Mouse (Mus musculus) liver, embryonic 12.5 days (tissue): ENCODE measurements around the gene Efna2. TPM values are rescaled to one million over a fixed set of nuclear protein-coding genes. Genes with fewer than 3 reads are reported as not detected.

Source experiments
- ATAC-seq: fragments of 200-750 bp; cut with Nextera tagmentation; 2 replicates; pipeline ENCODE4 v1.8.0; 2017; ENCODE audit warnings: moderate number of reproducible peaks, mild to moderate bottlenecking, moderate library complexity
- H3K27ac ChIP-seq: fragments of 300-500 bp; sonication (generic); 2 replicates; pipeline ENCODE4 v1.5.1; 2016; ENCODE audit warnings: mild to moderate bottlenecking
- H3K27me3 ChIP-seq: fragments of 300-500 bp; sonication (generic); replicated peaks from 2 replicates; pipeline ENCODE4 v1.6.1; 2016; ENCODE audit warnings: mild to moderate bottlenecking, moderate library complexity
- H3K36me3 ChIP-seq: fragments of 300-500 bp; sonication (generic); 2 replicates; pipeline ENCODE4 v1.6.1; 2016; ENCODE audit warnings: mild to moderate bottlenecking, moderate library complexity
- H3K4me1 ChIP-seq: fragments of 300-500 bp; sonication (generic); 2 replicates; pipeline ENCODE4 v1.6.1; 2016
- H3K4me2 ChIP-seq: fragments of 300-500 bp; sonication (generic); 2 replicates; pipeline ENCODE4 v1.6.1; 2016; ENCODE audit warnings: mild to moderate bottlenecking, moderate library complexity
- H3K4me3 ChIP-seq: fragments of 300-500 bp; sonication (generic); 2 replicates; pipeline ENCODE4 v1.5.1; 2016; ENCODE audit warnings: mild to moderate bottlenecking, moderate library complexity
- H3K9ac ChIP-seq: fragments of 300-500 bp; sonication (generic); 2 replicates; pipeline ENCODE4 v1.6.1; 2016; ENCODE audit warnings: mild to moderate bottlenecking, moderate library complexity
- H3K9me3 ChIP-seq: fragments of 300-500 bp; sonication (generic); replicated peaks from 2 replicates; pipeline ENCODE4 v1.6.1; 2016; ENCODE audit warnings: mild to moderate bottlenecking, moderate library complexity
- WGBS: fragments of 180-500 bp; shearing (Covaris S2); methylation state at CpG from one replicate; pipeline ENCODE4 v1.1.7; 2016; ENCODE audit not compliant: insufficient replicate concordance; 5-methylcytosine and 5-hydroxymethylcytosine counted together
- polyA plus RNA-seq: library from polyadenylated mRNA; unstranded; fragments of >200 nt; fragmentation: Nextera tagmentation; extraction: Ambion mirVana; gene quantifications from 2 replicates; pipeline ENCODE4 v1.2.1, GENCODE M21; 2016

The Efna2 gene
- polyA plus RNA-seq, 1 experiment from 2014 or later: 3.1 TPM

DNA sequence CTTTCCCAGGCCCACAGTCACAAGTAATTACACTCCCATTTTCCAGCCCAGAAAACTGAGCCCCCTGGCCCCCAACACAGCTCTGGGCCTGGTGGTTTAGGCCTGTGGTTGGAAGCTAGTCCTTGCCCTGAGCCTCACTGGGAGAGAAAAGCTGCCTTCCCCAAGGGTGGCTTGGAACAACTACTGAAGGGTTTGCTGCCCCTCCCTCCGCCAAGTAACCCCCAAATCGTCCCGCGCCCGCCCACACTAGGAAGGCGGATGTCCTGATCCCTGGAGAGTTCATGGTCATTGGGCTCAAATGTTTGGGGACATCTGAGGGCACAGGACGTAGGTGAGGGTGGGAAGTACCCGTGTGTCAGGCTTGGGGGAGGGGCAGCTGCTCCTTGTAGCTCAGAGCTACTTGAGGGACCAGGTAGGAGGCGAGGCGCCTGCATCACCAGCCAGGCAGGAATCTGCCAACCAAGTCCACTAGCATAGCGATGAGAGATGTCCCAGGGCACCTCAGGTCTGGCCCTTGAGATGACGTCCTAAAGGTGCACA is 20.2 kb upstream of the Efna2 start:
- peak overlapping the region; percentile 41 for H3K9ac ChIP-seq
- peak overlapping the region; percentile 86 for H3K27ac ChIP-seq
- peaks cover 36% of the 10 kb centered on the region for H3K36me3 ChIP-seq
- H3K4me1 ChIP-seq: peaks cover 95% of the 10 kb centered on the region
- peak overlapping the region; percentile 59 for H3K4me3 ChIP-seq
- 21% methylated on average over 12 of the region's 12 CpGs for WGBS
- H3K9me3 ChIP-seq: no peaks in the 10 kb centered on the region
- ATAC-seq: no peak; the same call in 1 of the 2 replicates
- peak overlapping the region; percentile 96 for H3K4me2 ChIP-seq
- H3K27me3 ChIP-seq: 0 out of 2 replicates have a peak, but pooled peaks cover 5% of the 10 kb centered on the region

- Histone ChIP-seq H3K9ac (peak overlapping the region; percentile 66), H3K27ac (peak overlapping the region; percentile 86), H3K4me1 (peaks cover 95% of the 10 kb centered on the region), H3K36me3 (peaks cover 28% of the 10 kb centered on the region), H3K4me2 (peak overlapping the region; percentile 96), H3K27me3 (0 out of 2 replicates have a peak, but pooled peaks cover 10% of the 10 kb centered on the region), H3K4me3 (peak overlapping the region; percentile 59), H3K9me3 (no peaks in the 10 kb centered on the region)
- under 1% methylated on average over 55 of the region's 55 CpGs for WGBS
- peak; percentile 84 for ATAC-seq
These were observed 19.5 kb upstream of the Efna2 start for GRCm38 (mm10) chr10:80159561-80160454.

- peak overlapping the region; percentile 96 for H3K4me2 ChIP-seq
- H3K4me1 ChIP-seq: peaks cover 95% of the 10 kb centered on the region
- peak overlapping the region; percentile 59 for H3K4me3 ChIP-seq
- H3K9me3 ChIP-seq: no peaks in the 10 kb centered on the region
- H3K27ac ChIP-seq: peak overlapping the region; percentile 85
- 0 out of 2 replicates have a peak, but pooled peaks cover 10% of the 10 kb centered on the region for H3K27me3 ChIP-seq
- H3K36me3 ChIP-seq: peaks cover 19% of the 10 kb centered on the region
- peak overlapping the region; percentile 66 for H3K9ac ChIP-seq
- ATAC-seq: peak; percentile 31
- under 1% methylated on average over 33 of the region's 33 CpGs for WGBS
These were observed 18.6 kb upstream of the Efna2 start for GRCm38 (mm10) chr10:80160455-80161371.

DNA sequence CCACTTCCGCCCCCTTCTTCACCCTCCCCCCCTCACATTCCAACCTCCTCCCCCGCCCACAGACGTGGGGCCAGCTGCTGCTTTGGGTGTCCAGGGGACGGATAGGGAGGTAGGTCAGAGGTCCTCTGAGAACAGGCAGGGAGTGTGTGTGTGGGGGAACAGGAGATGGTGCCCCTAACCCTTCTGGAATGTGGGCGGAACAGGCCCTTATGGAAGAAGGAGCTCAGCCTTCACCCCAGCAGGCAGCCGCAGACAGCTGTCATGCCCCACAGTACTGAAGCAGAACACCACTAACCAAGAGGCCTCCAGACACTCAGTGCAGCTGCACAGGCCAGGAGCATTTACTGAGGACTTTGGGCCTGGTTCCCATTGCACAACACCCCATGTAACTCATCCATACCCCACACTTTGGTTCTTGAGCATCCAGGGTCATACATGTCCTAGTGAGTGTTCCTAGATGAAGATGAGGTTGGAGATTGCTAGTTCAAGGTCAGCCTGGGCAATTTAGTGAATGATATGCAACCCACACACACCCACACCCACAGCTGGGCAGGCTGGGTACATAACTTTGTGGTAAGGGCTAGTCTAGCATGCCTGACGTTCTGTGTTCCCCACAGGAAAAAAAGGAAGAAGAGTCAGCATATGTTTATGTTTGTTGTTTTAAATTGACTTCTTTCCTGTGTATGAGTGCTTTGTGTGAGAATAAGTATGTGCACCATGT is 17.6 kb upstream of the Efna2 start:
- 24% methylated on average over 6 of the region's 7 CpGs for WGBS
- H3K4me3 ChIP-seq: peak overlapping the region; percentile 59
- H3K36me3 ChIP-seq: peaks cover 10% of the 10 kb centered on the region
- peak overlapping the region; percentile 85 for H3K27ac ChIP-seq
- H3K9me3 ChIP-seq: no peaks in the 10 kb centered on the region
- H3K4me1 ChIP-seq: peaks cover 94% of the 10 kb centered on the region
- ATAC-seq: no peak
- peak overlapping the region; percentile 66 for H3K9ac ChIP-seq
- peak overlapping the region; percentile 96 for H3K4me2 ChIP-seq
- 0 out of 2 replicates have a peak, but pooled peaks cover 10% of the 10 kb centered on the region for H3K27me3 ChIP-seq

GRCm38 (mm10) chr10:80162243-80162608 is 17.1 kb upstream of the Efna2 start:
- peak overlapping the region; percentile 96; the same call in 1 of the 2 replicates for H3K4me2 ChIP-seq
- H3K4me1 ChIP-seq: peaks cover 94% of the 10 kb centered on the region
- 64% methylated on average over 3 of the region's 3 CpGs for WGBS
- no peak for ATAC-seq
- no peaks in the 10 kb centered on the region for H3K9me3 ChIP-seq
- H3K9ac ChIP-seq: peak overlapping the region; percentile 66; the same call in 1 of the 2 replicates
- 0 out of 2 replicates have a peak, but pooled peaks cover 10% of the 10 kb centered on the region for H3K27me3 ChIP-seq
- no peak overlapping the region for H3K4me3 ChIP-seq
- peak overlapping the region; percentile 85 for H3K27ac ChIP-seq
- H3K36me3 ChIP-seq: peaks cover 4% of the 10 kb centered on the region

GRCm38 (mm10) chr10:80162716-80163299 is 16.5 kb upstream of the Efna2 start:
- Histone ChIP-seq H3K27ac (peak overlapping the region; percentile 85), H3K4me2 (peak overlapping the region; percentile 3; the same call in 1 of the 2 replicates), H3K27me3 (0 out of 2 replicates have a peak, but pooled peaks cover 10% of the 10 kb centered on the region), H3K9ac (0 out of 2 replicates have a peak overlapping the region, but pooled peaks have one; percentile 66), H3K4me1 (peaks cover 88% of the 10 kb centered on the region), H3K36me3 (no peaks in the 10 kb centered on the region), H3K9me3 (no peaks in the 10 kb centered on the region), H3K4me3 (no peak overlapping the region)
- 69% methylated on average over 6 of the region's 6 CpGs for WGBS
- no peak for ATAC-seq

DNA sequence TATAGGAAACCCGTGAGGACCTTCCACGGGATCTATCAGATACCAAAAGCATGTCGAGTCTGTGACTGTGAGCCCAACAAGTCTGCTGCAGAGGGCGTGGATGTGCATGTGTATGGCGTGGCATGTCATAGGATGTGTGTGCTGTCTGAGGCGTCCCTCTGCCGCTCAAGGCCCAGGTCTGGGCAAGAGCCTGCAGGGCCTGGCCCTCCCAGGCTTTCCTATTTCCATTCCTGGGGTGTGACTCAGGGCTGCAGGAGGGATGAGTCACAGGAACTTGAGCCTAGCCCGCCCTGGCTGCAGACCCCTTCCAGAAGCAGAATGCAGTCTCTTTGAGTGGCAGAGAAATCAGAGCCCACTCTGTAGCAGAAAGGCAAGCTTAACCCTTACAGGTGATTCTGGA is 15.6 kb upstream of the Efna2 start:
- Histone ChIP-seq H3K4me2 (0 out of 2 replicates have a peak overlapping the region, but pooled peaks have one; percentile 90), H3K27ac (no peak overlapping the region), H3K36me3 (no peaks in the 10 kb centered on the region), H3K27me3 (0 out of 2 replicates have a peak, but pooled peaks cover 10% of the 10 kb centered on the region), H3K9me3 (no peaks in the 10 kb centered on the region), H3K9ac (peak overlapping the region; percentile 61; the same call in 1 of the 2 replicates), H3K4me3 (no peak overlapping the region), H3K4me1 (peaks cover 83% of the 10 kb centered on the region)
- ATAC-seq: no peak
- WGBS: 60% methylated on average over 8 of the region's 8 CpGs

GRCm38 (mm10) chr10:80164161-80164997 is 14.9 kb upstream of the Efna2 start:
- ATAC-seq: no peak
- H3K9me3 ChIP-seq: no peaks in the 10 kb centered on the region
- 0 out of 2 replicates have a peak, but pooled peaks cover 10% of the 10 kb centered on the region for H3K27me3 ChIP-seq
- H3K36me3 ChIP-seq: peaks cover 2% of the 10 kb centered on the region; the same call in 1 of the 2 replicates
- H3K4me3 ChIP-seq: peak overlapping the region; percentile 55
- H3K4me2 ChIP-seq: peak overlapping the region; percentile 90
- H3K4me1 ChIP-seq: peaks cover 83% of the 10 kb centered on the region
- peak overlapping the region; percentile 61 for H3K9ac ChIP-seq
- WGBS: 12% methylated on average over 43 of the region's 44 CpGs
- peak overlapping the region; percentile 69 for H3K27ac ChIP-seq

GRCm38 (mm10) chr10:80164998-80165344 is 14.3 kb upstream of the Efna2 start:
- Histone ChIP-seq H3K4me1 (peaks cover 81% of the 10 kb centered on the region), H3K4me2 (peak overlapping the region; percentile 90), H3K4me3 (peak overlapping the region; percentile 55), H3K27ac (peak overlapping the region; percentile 69), H3K27me3 (0 out of 2 replicates have a peak, but pooled peaks cover 10% of the 10 kb centered on the region), H3K36me3 (peaks cover 7% of the 10 kb centered on the region), H3K9me3 (no peaks in the 10 kb centered on the region), H3K9ac (peak overlapping the region; percentile 61)
- WGBS: 0% methylated on average over 17 of the region's 17 CpGs
- peak; percentile 57 for ATAC-seq
